9 mouse cellular contexts compared by ENCODE assay signal in genomic region chr19:53890781-53891251, GRCm38 (mm10). TPM values are rescaled to one million over a fixed set of nuclear protein-coding genes. Genes with fewer than 3 reads are reported as not detected.
DNase-seq lines count a peak whose midpoint lies in the region; ATAC-seq and TF ChIP-seq lines count a peak whose summit lies in the region.
"Had no signal": no experiment of that assay in that cellular context is flagged by ENCODE, and none has a peak within 500 bp of the region (broad histone marks: within the 10 kb centered on the region; RNA-seq: fewer than 3 reads in every experiment).

No protein-coding gene starts in this region.

- H3K27ac ChIP-seq in small intestine, adult 2 months (ENCODE audit: insufficient read depth, low read depth, low read length): peak overlapping the region; percentile 93
- H3K27ac ChIP-seq in forebrain, embryonic 13.5 days: no peak overlapping the region

- H3K4me1 ChIP-seq in small intestine, adult 2 months (ENCODE audit: control insufficient read depth, insufficient read depth, insufficient read length, low read length): peaks cover 51% of the 10 kb centered on the region
- H3K4me1 ChIP-seq in forebrain, embryonic 13.5 days: peaks cover 9% of the 10 kb centered on the region

- no peak overlapping the region for H3K4me3 ChIP-seq in small intestine, adult 2 months (ENCODE audit: low read depth, low read length)
- H3K4me3 ChIP-seq in forebrain, embryonic 13.5 days: no peak overlapping the region
- H3K4me3 ChIP-seq: neural tube, embryonic 13.5 days had no signal

- no peaks in the 10 kb centered on the region for H3K36me3 ChIP-seq in small intestine, adult 2 months (ENCODE audit: control insufficient read depth, insufficient read depth, low read length)
- H3K36me3 ChIP-seq in forebrain, embryonic 13.5 days (ENCODE audit: poor library complexity, severe bottlenecking): no peaks in the 10 kb centered on the region
- H3K36me3 ChIP-seq: neural tube, embryonic 13.5 days had no signal

- H3K4me2 ChIP-seq in forebrain, embryonic 13.5 days: no peak overlapping the region
- H3K4me2 ChIP-seq: neural tube, embryonic 13.5 days had no signal

- H3K9ac ChIP-seq in forebrain, embryonic 13.5 days: no peak overlapping the region
- H3K9ac ChIP-seq: neural tube, embryonic 13.5 days had no signal

- no peak for ATAC-seq in forebrain, embryonic 13.5 days

- H3K27me3 ChIP-seq in small intestine, adult 2 months (ENCODE audit: control insufficient read depth, insufficient read depth, low read length): no peaks in the 10 kb centered on the region
- no peaks in the 10 kb centered on the region for H3K27me3 ChIP-seq in forebrain, embryonic 13.5 days
- H3K27me3 ChIP-seq: neural tube, embryonic 13.5 days had no signal

- TF ChIP-seq CTCF in small intestine, adult 2 months (IDR thresholded peaks at IDR 0.05; ENCODE audit: extremely low read depth, insufficient read length, insufficient replicate concordance, low read depth, low read length): no peak

- no peak for TF ChIP-seq POLR2A in small intestine, adult 2 months (IDR thresholded peaks at IDR 0.05; ENCODE audit: low read depth, low read length)

- DNase-seq in adrenal gland, postnatal 14 days: peak; percentile 60
- no peak for DNase-seq in adrenal gland, adult (ENCODE audit: inconsistent age in 2 of 2, low spot score in 1 of 2)
- DNase-seq in R1 (ENCODE audit: low read depth, low spot score) (peak; percentile 30), MN1 (ENCODE audit: low spot score) (no peak)
- peak; percentile 30 to 48 for DNase-seq in kidney, postnatal 4 days
- no peak for DNase-seq in frontal cortex, adult 2 months (ENCODE audit: extremely low spot score in 1 of 2, low spot score in 1 of 2)

- H3K9me3 ChIP-seq in forebrain, embryonic 13.5 days (replicated peaks): no peaks in the 10 kb centered on the region
- H3K9me3 ChIP-seq: neural tube, embryonic 13.5 days had no signal

- 20% methylated on average over 5 of the region's 5 CpGs for WGBS in small intestine, adult 2 months
- WGBS in forebrain, embryonic 13.5 days: 68% methylated on average over 5 of the region's 5 CpGs

RNA-seq across cellular contexts. Expression of gene Pdcd4, which starts 1.2 kb away (rescaled TPM):
- total RNA-seq in adrenal gland, postnatal 14 days (2021): 109 and 110 TPM in 2 replicates
- polyA plus RNA-seq in small intestine, adult 2 months (2012; rRNA removed): 1.9 and 3.8 TPM in 2 replicates
- 110 and 115 TPM in 2 replicates for polyA plus RNA-seq in forebrain, embryonic 13.5 days (2015; fragmentation: Nextera tagmentation; extraction: Ambion mirVana)
- 70.3 and 78.0 TPM in 2 replicates for polyA plus RNA-seq in frontal cortex, adult 2 months (2012; rRNA removed)

RNA-seq across cellular contexts. Expression of gene Shoc2, which starts 53.3 kb away (rescaled TPM):
- 42.0 and 44.8 TPM in 2 replicates for total RNA-seq in adrenal gland, postnatal 14 days (2021)
- 4.9 and 8.7 TPM in 2 replicates for polyA plus RNA-seq in small intestine, adult 2 months (2012; rRNA removed)
- 55.7 and 59.6 TPM in 2 replicates for polyA plus RNA-seq in forebrain, embryonic 13.5 days (2015; fragmentation: Nextera tagmentation; extraction: Ambion mirVana)
- polyA plus RNA-seq in frontal cortex, adult 2 months (2012; rRNA removed): 29.4 and 32.7 TPM in 2 replicates

RNA-seq across cellular contexts. Expression of gene Bbip1, which starts 53.6 kb away (rescaled TPM):
- 23.2 and 26.1 TPM in 2 replicates for total RNA-seq in adrenal gland, postnatal 14 days (2021)
- 1.6 and 1.7 TPM in 2 replicates for polyA plus RNA-seq in small intestine, adult 2 months (2012; rRNA removed)
- 146 and 153 TPM in 2 replicates for polyA plus RNA-seq in forebrain, embryonic 13.5 days (2015; fragmentation: Nextera tagmentation; extraction: Ambion mirVana)
- 82.4 and 87.0 TPM in 2 replicates for polyA plus RNA-seq in frontal cortex, adult 2 months (2012; rRNA removed)

Comparison
In these comparisons a context has a peak if more than half of its experiments do, and no peak if none do; other contexts are left out.
1. DNase-seq: peak in adrenal gland, postnatal 14 days (single experiment), R1 (single experiment) and kidney, postnatal 4 days (2 of 2); none in adrenal gland, adult (0 of 2), MN1 (single experiment) and frontal cortex, adult 2 months (0 of 2).
2. RNA of gene Pdcd4, which starts 1.2 kb away (polyA plus RNA-seq): 110 to 115 TPM in forebrain, embryonic 13.5 days and 70.3 to 78.0 TPM in frontal cortex, adult 2 months; 1.9 to 3.8 TPM in small intestine, adult 2 months; every median in the first group is over 10 times any median in the second.
3. RNA of gene Bbip1, which starts 53.6 kb away (polyA plus RNA-seq): 146 to 153 TPM in forebrain, embryonic 13.5 days and 82.4 to 87.0 TPM in frontal cortex, adult 2 months; 1.6 to 1.7 TPM in small intestine, adult 2 months; every median in the first group is over 10 times any median in the second.